Mouse (Mus musculus) activated CD4-positive, CD25-positive, alpha-beta regulatory T cell, adult 4 months (primary cell): ENCODE results near the gene Tcte1. TPM values are rescaled to one million over a fixed set of nuclear protein-coding genes. Genes with fewer than 3 reads are reported as not detected.
A peak's percentile ranks its signal among the peaks of the same experiment; 100 is the strongest.

ENCODE experiments used
- ATAC-seq: one replicate; pipeline ENCODE4 v1.8.0; 2017
- polyA plus RNA-seq, 2 experiments: library from polyadenylated mRNA; unstranded; fragments of 100-300 nt; shearing (Covaris generic); gene quantifications; one replicate each; pipeline ENCODE4 v1.2.1; 2017

Gene Tcte1
- polyA plus RNA-seq, 2 experiments from 2014 or later, result not detected

- ATAC-seq, result no peak
Observed at GRCm38 (mm10) chr17:45548541-45549512, 25.6 kb downstream of the Tcte1 start.

- ATAC-seq, result no peak
Observed at GRCm38 (mm10) chr17:45549617-45550181, 26.5 kb downstream of the Tcte1 start, which contains the start of gene Tmem151b. Gene Tmem151b (minus strand): TSS chr17:45549677.

- ATAC-seq, result no peak
Observed at GRCm38 (mm10) chr17:45550253-45550652, 27.0 kb downstream of the Tcte1 start.

- ATAC-seq, result no peak
Observed at GRCm38 (mm10) chr17:45551249-45551796, 28.1 kb downstream of the Tcte1 start.

GRCm38 (mm10) chr17:45551816-45552451 lies 28.7 kb downstream of the Tcte1 start:
- peak; percentile 66 for ATAC-seq

- no peak for ATAC-seq
Observed at GRCm38 (mm10) chr17:45553065-45553464, 29.8 kb downstream of the Tcte1 start.

- no peak for ATAC-seq
Observed at GRCm38 (mm10) chr17:45554420-45554819, 31.2 kb downstream of the Tcte1 start.

- ATAC-seq, result peak; percentile 48
Observed at GRCm38 (mm10) chr17:45555452-45556106, 32.3 kb downstream of the Tcte1 start, which contains the start of gene Nfkbie. Gene Nfkbie (plus strand): TSS chr17:45555703.

- ATAC-seq, result no peak
Observed at GRCm38 (mm10) chr17:45556107-45556489, 32.9 kb downstream of the Tcte1 start.

- no peak for ATAC-seq
Observed at GRCm38 (mm10) chr17:45556514-45557245, 33.4 kb downstream of the Tcte1 start.

GRCm38 (mm10) chr17:45557246-45557824 lies 34.1 kb downstream of the Tcte1 start:
- no peak for ATAC-seq

GRCm38 (mm10) chr17:45557998-45558862 lies 35.0 kb downstream of the Tcte1 start:
- ATAC-seq, result peak; percentile 58

GRCm38 (mm10) chr17:45559732-45560525 lies 36.7 kb downstream of the Tcte1 start:
- no peak for ATAC-seq

- ATAC-seq, result no peak
Observed at GRCm38 (mm10) chr17:45563216-45563615, 40.0 kb downstream of the Tcte1 start.

- peak; percentile 76 for ATAC-seq
Observed at GRCm38 (mm10) chr17:45563655-45564530, 40.7 kb downstream of the Tcte1 start, which contains the start of gene Slc35b2. Gene Slc35b2 (plus strand): TSS chr17:45563874.

- no peak for ATAC-seq
Observed at GRCm38 (mm10) chr17:45564531-45565084, 41.4 kb downstream of the Tcte1 start.

GRCm38 (mm10) chr17:45565103-45565502 lies 41.9 kb downstream of the Tcte1 start:
- ATAC-seq, result no peak

- ATAC-seq, result no peak
Observed at GRCm38 (mm10) chr17:45566031-45566359, 42.8 kb downstream of the Tcte1 start.
